Mouse (Mus musculus) cerebellum, adult 2 months (tissue): Measurements from ENCODE around the gene Zc3h15. TPM values are rescaled to one million over a fixed set of nuclear protein-coding genes. Genes with fewer than 3 reads are reported as not detected.

Experiments
- DNase-seq, 2 experiments: peaks; one replicate each; pipeline ENCODE4 v3.0.0; 2021
- H3K27ac ChIP-seq: fragments of 200-500 bp; 2 replicates; pipeline ENCODE4 v1.5.1; 2012; ENCODE audit warnings: low read length, control low read depth, inconsistent platforms; ENCODE audit not compliant: insufficient read depth
- H3K27me3 ChIP-seq: fragments of 200-500 bp; 2 replicates; pipeline ENCODE4 v1.6.1; 2012; ENCODE audit warnings: inconsistent platforms, mild to moderate bottlenecking, low read length, moderate library complexity; ENCODE audit not compliant: control insufficient read depth, insufficient read depth
- H3K4me1 ChIP-seq: fragments of 200-500 bp; 2 replicates; pipeline ENCODE4 v1.6.1; 2011; ENCODE audit warnings: low read length; ENCODE audit not compliant: control insufficient read depth, insufficient read depth
- H3K4me3 ChIP-seq: fragments of 200-500 bp; replicated peaks from 2 replicates; pipeline ENCODE3; 2011; ENCODE audit warnings: mild to moderate bottlenecking, low read depth, low read length, control low read depth; ENCODE audit not compliant: insufficient read depth
- CTCF ChIP-seq: fragments of 200-500 bp; IDR thresholded peaks from 2 replicates; pipeline ENCODE4 v1.5.1; 2011; ENCODE audit warnings: low read depth, mild to moderate bottlenecking, control low read depth, low read length, moderate library complexity, borderline replicate concordance; ENCODE audit not compliant: insufficient read depth
- POLR2A ChIP-seq: fragments of 200-500 bp; IDR thresholded peaks from 2 replicates; pipeline ENCODE4 v1.6.1; 2011; ENCODE audit warnings: low read length, control low read depth, borderline replicate concordance; ENCODE audit not compliant: insufficient read depth
- WGBS: fragments of 180-500 bp; shearing (Covaris S2); methylation state at CpG from one replicate; pipeline ENCODE4 v1.1.7; 2018; 5-methylcytosine and 5-hydroxymethylcytosine counted together
- polyA plus RNA-seq: library from polyadenylated mRNA; depleted of rRNA; stranded (reverse); fragments of >200 nt; gene quantifications from 2 replicates; pipeline ENCODE4 v1.2.3, GENCODE M21; 2012

Zc3h15 gene
- polyA plus RNA-seq, 1 experiment = 99.4 TPM

- no peaks in the 10 kb centered on the region for H3K27me3 ChIP-seq
- WGBS = 81% methylated on average over 2 of the region's 2 CpGs
- no peak for TF ChIP-seq POLR2A
- TF ChIP-seq CTCF = no peak
- H3K4me3 ChIP-seq = no peak overlapping the region
- no peaks in the 10 kb centered on the region for H3K4me1 ChIP-seq
- no peak for DNase-seq
- H3K27ac ChIP-seq = no peak overlapping the region
These were observed 46.1 kb downstream of the Zc3h15 start for GRCm38 (mm10) chr2:83690372-83690771.

- no peaks in the 10 kb centered on the region for H3K27me3 ChIP-seq
- TF ChIP-seq CTCF = no peak
- no peak for TF ChIP-seq POLR2A
- H3K4me3 ChIP-seq = no peak overlapping the region
- DNase-seq = no peak
- WGBS = 23% methylated on average over 10 of the region's 10 CpGs
- no peak overlapping the region for H3K27ac ChIP-seq
- no peaks in the 10 kb centered on the region for H3K4me1 ChIP-seq
These were observed 48.7 kb downstream of the Zc3h15 start for GRCm38 (mm10) chr2:83692651-83693545.

GRCm38 (mm10) chr2:83694061-83694460, 49.8 kb downstream of the Zc3h15 start:
- TF ChIP-seq CTCF = no peak
- TF ChIP-seq POLR2A = no peak
- WGBS = 89% methylated on average over 7 of the region's 7 CpGs
- no peak for DNase-seq
- Histone ChIP-seq H3K27me3 (no peaks in the 10 kb centered on the region), H3K4me1 (no peaks in the 10 kb centered on the region), H3K27ac (no peak overlapping the region), H3K4me3 (no peak overlapping the region)

GRCm38 (mm10) chr2:83695345-83696247, 51.4 kb downstream of the Zc3h15 start:
- no peaks in the 10 kb centered on the region for H3K27me3 ChIP-seq

GRCm38 (mm10) chr2:83698484-83698883, 54.2 kb downstream of the Zc3h15 start:
- H3K4me3 ChIP-seq = no peak overlapping the region
- H3K27ac ChIP-seq = no peak overlapping the region
- DNase-seq = no peak
- H3K4me1 ChIP-seq = no peaks in the 10 kb centered on the region
- 61% methylated on average over 1 of the region's 1 CpGs for WGBS
- H3K27me3 ChIP-seq = no peaks in the 10 kb centered on the region; the same call in 1 of the 2 replicates
- TF ChIP-seq POLR2A (no peak), CTCF (no peak)

More at GRCm38 (mm10) chr2:83695345-83696247, 51.4 kb downstream of the Zc3h15 start:
- Histone ChIP-seq H3K4me1 (no peaks in the 10 kb centered on the region), H3K4me3 (no peak overlapping the region), H3K27ac (no peak overlapping the region)
- no peak for DNase-seq
- WGBS = 70% methylated on average over 11 of the region's 11 CpGs
- TF ChIP-seq POLR2A (no peak), CTCF (no peak)

DNA sequence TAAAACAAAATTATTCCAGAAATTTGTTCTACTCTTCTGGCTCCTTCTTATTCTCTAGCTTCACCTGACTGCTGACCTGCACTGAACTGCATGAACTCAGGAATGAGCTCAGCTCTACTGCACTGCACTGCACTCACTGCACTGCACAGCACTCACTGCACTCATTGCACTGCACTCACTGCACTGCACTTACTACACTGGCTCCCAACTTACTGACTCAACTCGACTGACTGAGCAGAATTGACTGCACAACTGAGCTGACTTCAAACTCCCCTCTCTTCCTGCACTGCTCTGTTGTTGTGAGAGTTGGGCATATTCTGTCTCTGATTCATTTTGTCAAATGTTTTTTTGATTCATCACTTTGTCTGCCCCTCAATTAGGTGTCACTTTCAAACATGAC, 55.1 kb downstream of the Zc3h15 start:
- DNase-seq = no peak
- Histone ChIP-seq H3K27me3 (no peaks in the 10 kb centered on the region; the same call in 1 of the 2 replicates), H3K4me1 (no peaks in the 10 kb centered on the region), H3K4me3 (no peak overlapping the region), H3K27ac (no peak overlapping the region)
- TF ChIP-seq CTCF (no peak), POLR2A (no peak)
- 49% methylated on average over 1 of the region's 1 CpGs for WGBS

GRCm38 (mm10) chr2:83700667-83701066, 56.4 kb downstream of the Zc3h15 start:
- H3K4me3 ChIP-seq = no peak overlapping the region
- H3K27ac ChIP-seq = no peak overlapping the region
- WGBS = 89% methylated on average over 4 of the region's 4 CpGs
- H3K4me1 ChIP-seq = no peaks in the 10 kb centered on the region
- H3K27me3 ChIP-seq = no peaks in the 10 kb centered on the region; the same call in 1 of the 2 replicates
- DNase-seq = no peak
- TF ChIP-seq CTCF (no peak), POLR2A (no peak)

GRCm38 (mm10) chr2:83702411-83702810, 58.2 kb downstream of the Zc3h15 start:
- WGBS = 97% methylated on average over 7 of the region's 7 CpGs
- Histone ChIP-seq H3K4me3 (no peak overlapping the region), H3K27me3 (no peaks in the 10 kb centered on the region; the same call in 1 of the 2 replicates), H3K4me1 (no peaks in the 10 kb centered on the region), H3K27ac (no peak overlapping the region)
- no peak for TF ChIP-seq POLR2A
- no peak for TF ChIP-seq CTCF
- no peak for DNase-seq
